Mouse (Mus musculus) ES-E14 (cell line): ENCODE measurements around the gene Mvp.

Experiments
- CHD2 ChIP-seq: IDR thresholded peaks from 2 replicates; pipeline ENCODE4 v1.6.1; 2014; ENCODE audit warnings: mild to moderate bottlenecking, low read depth, low read length, inconsistent platforms
- MAFK ChIP-seq: IDR thresholded peaks from 2 replicates; pipeline ENCODE4 v1.6.1; 2014; ENCODE audit warnings: mild to moderate bottlenecking, low read depth, low read length, inconsistent platforms; ENCODE audit not compliant: insufficient read depth
- ZC3H11A ChIP-seq: IDR thresholded peaks from 2 replicates; pipeline ENCODE4 v1.6.1; 2012; ENCODE audit warnings: low read depth, mild to moderate bottlenecking, inconsistent platforms, low read length, borderline replicate concordance

GRCm38 (mm10) chr7:127014320-127014719 lies at the start of gene Mvp:
- no peak for TF ChIP-seq MAFK
- no peak for TF ChIP-seq CHD2
- no peak for TF ChIP-seq ZC3H11A
